Mouse (Mus musculus) cerebellum, adult (tissue): ENCODE data around the gene Gm42688.

Experiments used
- ATAC-seq: cut with Nextera tagmentation; 2 replicates; pipeline ENCODE4 v1.9.2; 2017; ENCODE audit warnings: mild to moderate bottlenecking, moderate library complexity, mixed read lengths; ENCODE audit not compliant: insufficient number of reproducible peaks, low FRiP score, low TSS enrichment

Gm42688 gene

GRCm38 (mm10) chr6:83101316-83101687, at the start of gene Gm42688, which contains the start of gene Ccdc142:
TSS of gene Gm42688 (plus strand) at chr6:83101617.
TSS of gene Ccdc142 (plus strand) at chr6:83101601.
- peak; percentile 95 for ATAC-seq

GRCm38 (mm10) chr6:83053136-83053960, 48.1 kb upstream of the Gm42688 start:
- ATAC-seq = no peak

- ATAC-seq = peak; percentile 93
Measured at GRCm38 (mm10) chr6:83054074-83054851, 47.2 kb upstream of the Gm42688 start, which contains the start of gene Aup1. TSS of gene Aup1 (plus strand) at chr6:83054521.

GRCm38 (mm10) chr6:83054871-83055431, 46.5 kb upstream of the Gm42688 start, which contains the start of gene Htra2:
TSS of gene Htra2 (minus strand) at chr6:83055273.
- ATAC-seq = peak; percentile 24

- no peak for ATAC-seq
Measured at GRCm38 (mm10) chr6:83057790-83058189, 43.6 kb upstream of the Gm42688 start, which contains the start of gene Dqx1. TSS of gene Dqx1 (plus strand) at chr6:83057844.

- no peak for ATAC-seq
Measured at GRCm38 (mm10) chr6:83058725-83059124, 42.7 kb upstream of the Gm42688 start.

GRCm38 (mm10) chr6:83065995-83066394, 35.4 kb upstream of the Gm42688 start:
- ATAC-seq = no peak

- no peak for ATAC-seq
Measured at GRCm38 (mm10) chr6:83066441-83066840, 35.0 kb upstream of the Gm42688 start.

- ATAC-seq = no peak
Measured at GRCm38 (mm10) chr6:83068221-83068620, 33.2 kb upstream of the Gm42688 start.

- ATAC-seq = no peak
Measured at GRCm38 (mm10) chr6:83068706-83069487, 32.5 kb upstream of the Gm42688 start.

GRCm38 (mm10) chr6:83069488-83070246, 31.8 kb upstream of the Gm42688 start:
- ATAC-seq = no peak

GRCm38 (mm10) chr6:83070247-83070310, 31.3 kb upstream of the Gm42688 start, which contains the start of gene Tlx2:
TSS of gene Tlx2 (minus strand) at chr6:83070293.
- no peak for ATAC-seq

GRCm38 (mm10) chr6:83070311-83071219, 30.9 kb upstream of the Gm42688 start:
- ATAC-seq = no peak

- ATAC-seq = no peak
Measured at GRCm38 (mm10) chr6:83071220-83071619, 30.2 kb upstream of the Gm42688 start.

GRCm38 (mm10) chr6:83074979-83075378, 26.4 kb upstream of the Gm42688 start:
- no peak for ATAC-seq

GRCm38 (mm10) chr6:83077630-83078323, 23.6 kb upstream of the Gm42688 start, which contains the start of gene Pcgf1:
TSS of gene Pcgf1 (plus strand) at chr6:83077869.
- peak; percentile 87 for ATAC-seq

GRCm38 (mm10) chr6:83078324-83078858, 23.0 kb upstream of the Gm42688 start:
- ATAC-seq = peak; percentile 72

GRCm38 (mm10) chr6:83080210-83080609, 21.2 kb upstream of the Gm42688 start:
- ATAC-seq = no peak
